Mouse (Mus musculus) liver, adult 2 months (tissue): ENCODE measurements at regions not wholly inside any gene's neighbourhood (a gene's known extent, or its start where the extent isn't known, plus 50 kb on each side); places are given as distances from the start of the nearest gene placed in this dataset.

Experiments used
- CTCF ChIP-seq: fragments of 200-500 bp; IDR thresholded peaks from 2 replicates; pipeline ENCODE4 v1.5.1; 2011; ENCODE audit warnings: low read depth, low read length, control low read depth
- POLR2A ChIP-seq: fragments of 200-500 bp; IDR thresholded peaks from 2 replicates; pipeline ENCODE4 v1.6.1; 2011; ENCODE audit warnings: low read length, control low read depth; ENCODE audit not compliant: insufficient read depth; ENCODE audit errors: extremely low read depth

DNA sequence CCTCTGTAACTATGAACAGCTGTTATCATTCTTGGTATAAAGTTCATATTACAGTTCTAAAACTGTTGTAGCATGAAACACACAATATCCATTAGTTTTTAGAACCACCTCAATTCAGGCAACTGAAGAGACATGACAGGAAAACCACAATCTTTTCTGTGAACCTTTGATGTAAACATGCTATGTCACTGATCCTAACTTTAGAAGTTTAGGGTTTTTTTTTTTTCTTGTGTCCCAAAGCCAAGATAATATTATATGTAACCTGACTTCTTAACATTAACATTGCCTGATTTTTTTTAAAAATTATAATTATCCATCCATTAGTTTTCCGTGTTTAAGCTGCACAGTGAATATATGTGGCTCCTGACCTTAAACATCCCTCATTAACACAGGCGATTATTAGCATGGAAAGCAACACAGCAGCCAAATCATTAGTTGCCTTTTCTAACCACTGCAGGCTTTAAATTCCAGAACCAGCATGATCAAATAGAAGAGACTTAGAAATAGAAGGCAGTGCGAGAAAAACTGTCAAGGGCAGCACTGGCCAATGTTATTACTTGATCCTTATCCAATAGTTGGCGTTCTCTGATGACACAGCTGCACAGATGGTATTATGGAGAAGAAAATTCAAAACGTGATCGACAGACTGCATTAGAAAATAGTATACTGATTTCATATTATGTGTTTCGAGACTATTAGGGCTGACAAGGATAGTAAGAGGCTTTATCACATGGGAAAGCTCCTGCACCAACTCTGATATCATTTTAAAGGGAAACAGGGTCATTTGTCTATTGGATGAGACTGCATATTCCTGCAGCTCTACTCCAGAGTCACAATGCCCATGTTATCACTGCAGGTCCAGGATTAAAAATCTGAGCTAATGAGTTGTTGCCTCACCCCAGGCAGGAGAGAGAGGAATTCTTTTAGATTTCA lies 321.7 kb upstream of the Clec14a start:
- TF ChIP-seq CTCF (no peak), POLR2A (no peak)
